Mouse (Mus musculus): ENCODE results near the gene Myl6.

The Myl6 gene

GRCm38 (mm10) chr10:128489380-128489779 is 4.6 kb downstream of the Myl6 start:
- peak; percentile 58 for DNase-seq (ENCODE audit: low spot score)

GRCm38 (mm10) chr10:128488776-128489175 is 5.2 kb downstream of the Myl6 start:
- DNase-seq (ENCODE audit: low spot score), result no peak

- no peak for DNase-seq (ENCODE audit: low spot score)
Measured at GRCm38 (mm10) chr10:128487861-128488712, 5.9 kb downstream of the Myl6 start.

DNA sequence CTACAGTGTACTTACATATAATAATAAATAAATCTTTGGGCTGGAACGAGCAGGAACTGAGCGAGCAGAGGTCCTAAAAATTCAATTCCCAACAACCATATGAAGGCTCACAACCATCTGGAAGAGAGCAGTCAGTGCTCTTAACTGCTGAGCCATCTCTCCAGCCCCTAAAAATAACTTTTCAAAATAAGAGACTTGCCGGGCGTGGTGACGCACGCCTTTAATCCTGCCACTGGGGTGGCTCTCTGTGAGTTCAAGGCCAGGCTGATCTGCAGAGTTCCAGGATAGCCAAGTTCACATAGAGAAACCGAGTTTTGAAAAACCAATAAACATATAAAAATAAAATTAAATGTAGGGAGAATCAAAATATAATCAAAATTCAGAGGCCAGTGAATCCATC is 7.6 kb downstream of the Myl6 start:
- no peak for DNase-seq (ENCODE audit: low spot score)

- no peak for DNase-seq (ENCODE audit: low spot score)
Measured at GRCm38 (mm10) chr10:128474366-128474765, 19.6 kb downstream of the Myl6 start.

DNA sequence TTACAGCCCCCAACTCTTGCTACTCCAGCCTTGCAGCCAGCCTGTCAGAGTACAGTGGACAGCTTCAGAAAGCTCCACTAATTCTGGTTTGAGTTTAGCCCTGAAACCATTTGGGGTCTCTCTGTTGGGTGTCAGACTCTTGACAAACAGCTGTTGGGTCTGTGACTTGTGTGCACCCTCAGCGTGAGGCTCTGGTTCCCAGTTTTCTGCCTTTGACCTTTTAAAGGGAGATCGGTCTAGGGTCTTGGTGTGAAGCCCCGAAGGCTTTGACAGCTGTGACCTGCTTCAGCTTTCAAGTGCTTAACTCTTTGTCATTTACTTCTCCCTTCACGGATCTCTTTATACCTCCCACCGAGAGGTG is 33.7 kb downstream of the Myl6 start:
- DNase-seq (ENCODE audit: low spot score), result no peak

DNA sequence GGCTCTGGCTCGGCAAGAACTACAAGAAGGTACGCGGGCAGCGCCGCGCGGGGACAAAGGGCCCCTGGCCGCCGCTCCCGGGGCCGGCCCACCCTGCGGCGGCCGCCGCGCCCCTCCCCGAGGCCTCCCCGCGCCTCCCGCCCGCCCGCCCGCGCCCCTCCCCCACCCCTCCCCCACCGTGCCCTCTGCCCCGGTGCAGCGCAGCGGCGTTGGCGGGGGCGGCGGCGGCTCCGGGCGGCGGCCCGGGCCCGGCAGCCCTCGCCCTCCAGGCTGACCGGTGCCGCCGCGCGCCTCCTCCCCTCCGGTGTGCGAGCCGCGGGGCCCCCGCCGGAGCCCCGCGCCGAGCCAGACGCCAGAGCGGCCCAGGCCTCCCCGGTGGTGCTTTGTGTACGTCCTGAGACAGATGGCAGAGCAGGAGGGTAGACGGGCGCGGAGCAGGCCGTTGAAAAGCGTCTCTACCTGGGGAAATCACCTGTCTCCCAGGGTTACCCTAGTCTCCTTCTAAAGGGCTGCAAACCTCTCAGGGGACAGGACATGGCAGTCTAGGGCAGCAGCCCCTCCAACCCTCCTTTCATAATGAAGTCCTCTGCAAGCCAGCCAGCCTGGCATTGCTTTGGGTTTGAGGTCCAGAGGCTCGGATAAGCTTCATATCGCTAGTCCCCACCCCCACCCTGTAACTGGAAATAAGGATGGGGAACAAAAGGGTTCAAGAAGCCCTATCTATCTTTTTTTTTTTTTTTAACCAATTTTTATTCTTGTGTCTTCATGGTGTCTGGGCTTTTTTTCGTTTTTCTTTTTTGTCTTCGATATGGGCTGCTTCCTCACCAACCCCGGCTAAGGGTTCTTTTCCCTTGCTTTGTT is 34.3 kb downstream of the Myl6 start:
- DNase-seq (ENCODE audit: low spot score), result peak; percentile 65

DNA sequence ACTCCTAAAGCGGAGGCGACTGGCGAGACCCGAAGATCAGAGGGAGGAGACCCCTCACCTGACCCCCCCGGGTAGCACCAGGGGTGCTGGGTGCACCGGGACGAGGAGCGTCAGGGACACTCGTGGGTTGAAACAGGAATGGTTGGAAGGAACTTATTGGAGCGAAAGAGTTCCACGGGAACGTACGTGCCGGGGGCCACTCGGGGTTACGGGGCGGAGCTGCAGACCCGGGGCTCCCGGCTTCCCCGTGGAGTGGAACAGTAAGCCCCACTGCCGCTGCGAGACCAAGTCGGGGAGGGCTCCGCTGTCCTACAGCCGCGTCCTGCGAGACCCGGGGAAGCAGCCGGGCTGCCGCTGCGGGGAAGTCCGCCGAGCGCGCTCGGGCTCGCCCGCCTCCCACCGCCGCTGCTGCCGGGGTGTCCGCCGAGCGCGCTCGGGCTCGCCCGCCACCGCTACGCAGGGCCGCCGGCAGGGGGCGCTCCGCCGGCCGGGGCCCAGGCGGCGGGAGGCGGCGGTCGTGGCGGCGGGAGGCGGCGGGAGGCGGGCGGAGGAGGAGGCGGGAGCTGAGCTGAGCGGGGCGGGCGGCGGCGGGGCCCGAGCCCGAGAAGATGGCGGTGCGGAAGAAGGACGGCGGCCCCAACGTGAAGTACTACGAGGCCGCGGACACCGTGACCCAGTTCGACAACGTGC is 35.1 kb downstream of the Myl6 start, which contains the start of gene Smarcc2:
TSS of gene Smarcc2 (plus strand) at position 530 of the 690 bp plus-strand sequence.
- peak; percentile 95 for DNase-seq (ENCODE audit: low spot score)

DNA sequence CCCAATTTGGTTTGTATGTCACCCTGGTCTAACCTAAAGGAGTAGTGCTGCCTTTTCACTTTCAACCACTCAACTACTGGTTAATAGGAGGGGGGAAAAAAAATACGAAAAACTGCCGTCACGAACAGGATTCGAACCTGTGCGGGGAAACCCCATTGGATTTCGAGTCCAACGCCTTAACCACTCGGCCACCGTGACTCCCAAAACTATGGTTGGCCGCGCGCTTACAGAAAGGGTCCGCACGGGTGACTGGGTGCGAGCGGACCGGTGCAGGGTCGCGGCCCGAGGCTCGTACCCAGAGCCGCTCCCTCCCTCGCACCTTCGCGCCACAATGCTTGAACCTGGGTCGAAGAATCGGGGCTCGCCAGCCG is 35.6 kb downstream of the Myl6 start:
- DNase-seq (ENCODE audit: low spot score), result peak; percentile 96

DNA sequence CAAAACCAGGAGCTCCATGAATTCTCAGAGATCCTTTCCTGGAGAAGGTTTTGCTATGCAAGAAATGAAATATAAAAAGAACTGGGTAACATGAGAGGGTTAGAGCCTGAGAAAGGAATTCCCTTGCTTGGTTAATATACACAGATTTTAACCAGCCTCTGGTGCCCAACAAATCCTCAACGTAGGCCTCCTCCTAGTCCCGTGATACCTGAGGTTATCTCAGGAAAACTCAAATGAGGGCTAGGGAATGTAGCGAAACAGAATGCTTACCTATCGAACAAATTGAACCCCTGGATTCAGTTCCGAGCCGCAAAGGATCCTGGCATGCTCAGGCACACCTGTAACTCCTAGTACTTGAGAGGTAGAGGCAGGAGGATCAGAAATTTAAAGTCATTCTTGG is 36.3 kb downstream of the Myl6 start:
- DNase-seq (ENCODE audit: low spot score), result no peak

DNA sequence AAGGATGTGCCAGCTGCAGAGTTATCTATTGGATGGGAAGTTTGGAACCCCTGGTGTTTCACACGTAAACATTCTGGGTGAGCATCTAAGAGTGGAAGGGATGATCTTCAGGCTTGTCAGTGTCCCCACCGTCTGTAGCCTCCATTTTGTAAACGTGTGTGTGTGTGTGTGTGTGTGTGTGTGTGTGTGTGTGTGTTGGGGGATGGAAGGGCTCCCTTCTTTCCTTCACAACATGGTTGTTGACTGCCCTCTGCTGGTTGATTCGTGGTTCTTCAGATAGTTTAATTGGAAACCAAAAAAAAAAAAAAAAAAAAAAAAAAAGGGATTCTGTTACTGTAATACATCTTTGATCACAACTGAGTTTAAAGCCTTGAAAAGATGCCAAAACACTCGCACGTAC is 38.7 kb downstream of the Myl6 start:
- DNase-seq (ENCODE audit: low spot score), result peak; percentile 96

GRCm38 (mm10) chr10:128454471-128454870 is 39.5 kb downstream of the Myl6 start:
- no peak for DNase-seq (ENCODE audit: low spot score)

GRCm38 (mm10) chr10:128451014-128451413 is 42.9 kb downstream of the Myl6 start:
- no peak for DNase-seq (ENCODE audit: low spot score)

- DNase-seq (ENCODE audit: low spot score), result no peak
Measured at GRCm38 (mm10) chr10:128445407-128445806, 48.5 kb downstream of the Myl6 start.

GRCm38 (mm10) chr10:128444354-128444753 is 49.6 kb downstream of the Myl6 start:
- no peak for DNase-seq (ENCODE audit: low spot score)

GRCm38 (mm10) chr10:128442718-128443117 is 51.2 kb downstream of the Myl6 start:
- no peak for DNase-seq (ENCODE audit: low spot score)

DNA sequence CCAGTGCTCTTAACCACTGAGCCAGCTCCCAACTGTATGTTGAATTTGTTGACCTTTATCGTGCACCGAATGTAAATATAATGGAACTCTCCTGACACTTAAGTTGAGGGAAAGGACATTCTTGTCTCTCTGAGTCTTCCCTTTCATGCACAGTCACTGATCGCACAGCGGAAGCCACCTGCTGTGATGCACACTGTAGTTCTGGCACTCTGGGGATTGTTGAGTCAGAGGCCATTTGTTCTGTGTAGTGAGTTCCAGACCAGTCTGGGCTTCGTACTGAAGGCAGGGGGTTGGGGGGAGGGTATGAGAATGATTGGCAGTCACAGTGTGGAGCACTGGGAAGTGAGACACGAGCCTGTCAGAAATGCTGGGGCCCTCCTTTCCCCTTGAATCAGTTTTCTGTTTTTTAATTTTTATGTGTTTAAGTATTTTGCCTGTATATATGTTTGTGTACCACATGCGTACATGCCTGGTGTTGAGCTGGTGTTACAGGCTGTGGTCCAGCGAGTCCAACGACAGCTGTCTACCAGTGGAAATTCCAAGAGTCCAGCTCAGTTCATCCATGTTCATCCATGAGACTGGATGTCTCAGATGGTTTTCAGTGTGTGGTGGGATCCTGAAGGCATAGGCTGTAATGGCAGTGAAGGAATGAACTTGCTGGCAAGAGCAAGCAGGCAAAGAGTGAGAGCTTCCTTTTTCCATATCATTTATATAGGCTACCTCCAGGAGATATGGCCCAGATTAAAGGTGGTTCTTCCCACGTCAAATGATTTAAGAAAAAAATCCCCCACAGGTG is 52.4 kb downstream of the Myl6 start:
- peak; percentile 76 for DNase-seq (ENCODE audit: low spot score)
